12 mouse cellular contexts compared by ENCODE assay signal in the genomic region with DNA sequence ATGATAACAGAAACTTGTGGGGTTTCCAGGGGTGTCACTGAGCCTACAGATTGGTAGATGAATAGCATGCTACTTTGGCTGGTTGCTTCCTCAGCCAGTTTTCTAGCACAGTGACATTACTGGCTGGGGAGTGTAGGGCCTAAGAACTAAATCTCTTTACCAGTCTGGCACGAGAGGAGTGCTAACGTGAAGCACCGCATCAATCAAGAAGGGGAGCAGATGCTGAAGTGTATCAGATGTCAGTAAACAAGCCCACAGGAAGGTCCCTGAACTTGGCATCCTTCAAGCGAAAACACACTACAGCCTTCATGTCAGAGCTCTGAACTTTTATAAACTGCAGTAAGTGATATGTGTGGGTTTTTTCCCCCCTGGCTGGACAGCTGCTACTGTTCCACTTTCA.
DNase-seq lines count a peak whose midpoint lies in the region; ATAC-seq and TF ChIP-seq lines count a peak whose summit lies in the region.
"Had no signal": no experiment of that assay in that cellular context is flagged by ENCODE, and none has a peak within 500 bp of the region (broad histone marks: within the 10 kb centered on the region; RNA-seq: fewer than 3 reads in every experiment).

No protein-coding gene starts in this region.

- H3K27me3 ChIP-seq in lung, embryonic 14.5 days (ENCODE audit: insufficient read depth, low read length): no peaks in the 10 kb centered on the region
- H3K27me3 ChIP-seq: neural tube, embryonic 15.5 days had no signal

- no peak overlapping the region for H3K27ac ChIP-seq in lung, embryonic 14.5 days (ENCODE audit: low read depth)
- H3K27ac ChIP-seq: neural tube, embryonic 15.5 days had no signal

- H3K4me1 ChIP-seq in lung, embryonic 14.5 days (ENCODE audit: insufficient read depth): peaks cover 10% of the 10 kb centered on the region

- peak; percentile 43 to 67 for DNase-seq in gastrocnemius, adult 8-10 months (ENCODE audit: low spot score in 2 of 2)
- no peak for DNase-seq in gastrocnemius, postnatal 4 days (ENCODE audit: low spot score in 2 of 2)
- DNase-seq in lung, embryonic 14.5 days: peak; percentile 54
- DNase-seq in lung, postnatal 10 days: no peak
- peak; percentile 25 for DNase-seq in embryo, embryonic 11 days
- peak; percentile 93 for DNase-seq in skeletal muscle tissue, adult 2 months (ENCODE audit: low read depth, low spot score)
- no peak for DNase-seq in left cerebral cortex, postnatal 36 days (ENCODE audit: low spot score in 2 of 2)
- DNase-seq: cerebellum, adult 11-12 months; kidney, adult 2 months; layer of hippocampus, adult 9-11 months; lung, adult 2 months had no signal

- WGBS in lung, embryonic 14.5 days: 28% methylated on average over 4 of the region's 4 CpGs

- H3K4me2 ChIP-seq in lung, embryonic 14.5 days: no peak overlapping the region
- H3K4me2 ChIP-seq: neural tube, embryonic 15.5 days had no signal

- intact Hi-C loops in left cerebral cortex, postnatal 36 days (cut with DNase I): loop anchor here (10.0 kb wide), 1 partner anchor 116 kb away; no protein-coding TSS in a partner anchor

- no peaks in the 10 kb centered on the region for H3K9me3 ChIP-seq in lung, embryonic 14.5 days (ENCODE audit: low read depth, low read length)
- H3K9me3 ChIP-seq: neural tube, embryonic 15.5 days had no signal

- TF ChIP-seq CTCF in lung, embryonic 14.5 days (IDR thresholded peaks at IDR 0.05; ENCODE audit: low read depth): no peak

- ATAC-seq in lung, embryonic 14.5 days (ENCODE audit: insufficient read depth): peak; percentile 44; the same call in 1 of the 2 replicates

- H3K4me3 ChIP-seq in lung, embryonic 14.5 days (ENCODE audit: low read depth, low read length): no peak overlapping the region
- H3K4me3 ChIP-seq: neural tube, embryonic 15.5 days had no signal

- H3K36me3 ChIP-seq in lung, embryonic 14.5 days (ENCODE audit: insufficient read depth): no peaks in the 10 kb centered on the region
- H3K36me3 ChIP-seq: neural tube, embryonic 15.5 days had no signal

- no peak overlapping the region for H3K9ac ChIP-seq in lung, embryonic 14.5 days
- H3K9ac ChIP-seq: neural tube, embryonic 15.5 days had no signal

Comparison
In these comparisons a context has a peak if more than half of its experiments do, and no peak if none do; other contexts are left out.
1. DNase-seq: peak in gastrocnemius, adult 8-10 months (2 of 2), lung, embryonic 14.5 days (single experiment), embryo, embryonic 11 days (single experiment) and skeletal muscle tissue, adult 2 months (single experiment); none in gastrocnemius, postnatal 4 days (0 of 2), lung, postnatal 10 days (single experiment) and left cerebral cortex, postnatal 36 days (0 of 2).